Mouse (Mus musculus) forebrain, embryonic 15.5 days (tissue): ENCODE data around the gene Larp4. TPM values are rescaled to one million over a fixed set of nuclear protein-coding genes. Genes with fewer than 3 reads are reported as not detected.
"Not testable (repeated sequence)": the region's sequence is repeated elsewhere in the genome, so short reads cannot be mapped to it uniquely, and the experiment has no call there.

Source experiments
- ATAC-seq: fragments of 200-750 bp; cut with Nextera tagmentation; replicated peaks from 2 replicates; pipeline ENCODE4 v1.8.0; 2017; ENCODE audit warnings: mild to moderate bottlenecking, moderate TSS enrichment, moderate library complexity
- H3K27ac ChIP-seq: fragments of 300-500 bp; sonication (generic); replicated peaks from 2 replicates; pipeline ENCODE4 v1.5.1; 2015; ENCODE audit warnings: mild to moderate bottlenecking, inconsistent platforms
- H3K27me3 ChIP-seq: fragments of 300-500 bp; sonication (generic); 2 replicates; pipeline ENCODE4 v1.6.1; 2015; ENCODE audit warnings: inconsistent platforms
- H3K36me3 ChIP-seq: fragments of 300-500 bp; sonication (generic); 2 replicates; pipeline ENCODE4 v1.6.1; 2015; ENCODE audit warnings: mild to moderate bottlenecking, inconsistent platforms
- H3K4me1 ChIP-seq: fragments of 300-500 bp; sonication (generic); 2 replicates; pipeline ENCODE4 v1.6.1; 2015; ENCODE audit warnings: inconsistent platforms
- H3K4me2 ChIP-seq: fragments of 300-500 bp; sonication (generic); replicated peaks from 2 replicates; pipeline ENCODE4 v1.6.1; 2015; ENCODE audit warnings: mild to moderate bottlenecking, inconsistent platforms
- H3K4me3 ChIP-seq: fragments of 300-500 bp; sonication (generic); 2 replicates; pipeline ENCODE4 v1.5.1; 2015; ENCODE audit warnings: mild to moderate bottlenecking, inconsistent platforms
- H3K9ac ChIP-seq: fragments of 300-500 bp; sonication (generic); replicated peaks from 2 replicates; pipeline ENCODE4 v1.6.1; 2015; ENCODE audit warnings: mild to moderate bottlenecking, inconsistent platforms
- H3K9me3 ChIP-seq: fragments of 300-500 bp; sonication (generic); 2 replicates; pipeline ENCODE4 v1.6.1; 2016; ENCODE audit warnings: inconsistent platforms
- whole genome bisulfite sequencing: fragments of 180-500 bp; shearing (Covaris S2); methylation state at CpG from one replicate; pipeline ENCODE4 v1.1.7; 2015; ENCODE audit warnings: mixed read lengths; 5-methylcytosine and 5-hydroxymethylcytosine counted together
- polyA plus RNA-seq: library from polyadenylated mRNA; unstranded; fragments of >200 nt; fragmentation: Nextera tagmentation; extraction: Ambion mirVana; gene quantifications from 2 replicates; pipeline ENCODE4 v1.2.1, GENCODE M21; 2015

Gene Larp4
- polyA plus RNA-seq, 1 experiment from 2014 or later: 27.4 TPM

DNA sequence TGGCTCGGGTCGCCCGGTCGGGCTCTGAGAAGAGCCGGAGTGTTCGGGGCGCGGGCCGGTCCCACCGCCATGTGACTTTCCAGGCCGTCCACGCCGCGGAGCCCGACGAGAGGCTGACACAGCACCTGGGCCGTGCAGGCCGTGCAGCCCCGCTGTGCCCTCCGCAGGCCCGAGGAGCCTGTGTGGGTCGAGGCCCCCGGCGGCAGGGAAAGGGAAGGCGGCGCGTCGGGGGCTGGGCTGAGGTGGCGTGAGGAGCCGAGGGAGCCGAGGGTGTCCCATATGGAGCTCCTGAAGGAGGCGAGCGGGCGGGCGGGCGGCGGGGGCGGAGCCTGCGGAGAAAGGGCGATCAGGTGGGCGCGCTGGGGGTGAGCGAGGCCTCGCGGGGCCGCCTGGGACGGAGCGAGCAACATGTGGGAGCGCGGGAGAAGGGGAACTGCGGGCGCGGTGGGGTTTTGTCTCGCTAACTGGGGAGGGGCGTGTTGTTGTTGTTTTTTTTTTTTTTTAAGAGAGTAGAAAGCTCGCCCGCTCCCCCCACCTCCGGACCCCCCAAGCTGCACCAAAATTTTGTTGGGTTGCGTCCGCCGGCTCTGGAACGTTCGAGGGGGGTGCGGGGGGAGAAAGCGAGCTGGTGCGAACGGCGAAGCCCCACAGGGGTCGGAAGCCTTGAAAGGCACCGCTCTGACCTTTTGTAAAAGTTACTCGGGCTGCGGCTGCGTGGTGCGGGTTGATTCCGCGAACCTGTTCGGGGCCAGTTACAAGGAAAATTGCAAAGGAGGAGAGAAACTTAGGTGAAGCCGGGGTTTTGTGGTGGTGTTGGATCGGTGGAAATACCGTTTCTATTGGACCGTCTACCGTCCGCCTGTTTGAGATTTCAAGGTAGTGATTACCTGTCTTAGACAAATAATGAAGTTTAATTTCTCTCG lies 3.4 kb downstream of the Larp4 start:
- peak overlapping the region; percentile 96 for H3K27ac ChIP-seq
- H3K27me3 ChIP-seq: no peaks in the 10 kb centered on the region
- peak overlapping the region; percentile 98 for H3K4me3 ChIP-seq
- under 1% methylated on average over 82 of the region's 84 CpGs for WGBS
- no peaks in the 10 kb centered on the region for H3K36me3 ChIP-seq
- peak overlapping the region; percentile 79 for H3K4me2 ChIP-seq
- no peaks in the 10 kb centered on the region for H3K9me3 ChIP-seq
- peak overlapping the region; percentile 82 for H3K9ac ChIP-seq
- H3K4me1 ChIP-seq: peaks cover 14% of the 10 kb centered on the region
- peak; percentile 85 for ATAC-seq

- WGBS: 78% methylated on average over 2 of the region's 2 CpGs
- ATAC-seq: no peak
- H3K4me1 ChIP-seq: peaks cover 14% of the 10 kb centered on the region
- no peak overlapping the region for H3K4me2 ChIP-seq
- H3K4me3 ChIP-seq: no peak overlapping the region
- no peaks in the 10 kb centered on the region for H3K36me3 ChIP-seq
- H3K9ac ChIP-seq: no peak overlapping the region
- H3K27me3 ChIP-seq: no peaks in the 10 kb centered on the region
- no peak overlapping the region for H3K27ac ChIP-seq
- H3K9me3 ChIP-seq: no peaks in the 10 kb centered on the region
Observed at GRCm38 (mm10) chr15:99974476-99975220, 4.8 kb downstream of the Larp4 start.

DNA sequence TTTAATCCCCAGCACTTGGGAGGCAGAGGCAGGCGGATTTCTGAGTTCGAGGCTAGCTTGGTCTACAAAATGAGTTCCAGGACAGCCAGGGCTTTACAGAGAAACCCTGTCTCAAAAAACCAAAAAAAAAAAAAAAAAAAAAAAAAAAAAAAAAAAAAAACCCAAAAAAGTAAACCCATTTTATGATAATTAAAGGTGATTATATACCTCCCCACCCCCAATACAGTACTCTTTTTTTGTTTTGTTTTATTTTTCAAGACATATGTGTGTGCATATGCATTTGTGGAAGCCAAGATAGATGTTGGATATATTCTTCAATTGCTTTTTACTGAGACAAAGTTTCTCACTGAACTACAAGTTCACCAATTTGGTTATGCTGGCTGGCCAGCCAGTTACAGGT lies 6.3 kb downstream of the Larp4 start:
- H3K36me3 ChIP-seq, H3K4me3 ChIP-seq, ATAC-seq, H3K9ac ChIP-seq, H3K4me2 ChIP-seq, H3K27me3 ChIP-seq, H3K9me3 ChIP-seq, H3K27ac ChIP-seq: not testable (repeated sequence)
- H3K4me1 ChIP-seq: peaks cover 14% of the 10 kb centered on the region
- 91% methylated on average over 2 of the region's 2 CpGs for WGBS

DNA sequence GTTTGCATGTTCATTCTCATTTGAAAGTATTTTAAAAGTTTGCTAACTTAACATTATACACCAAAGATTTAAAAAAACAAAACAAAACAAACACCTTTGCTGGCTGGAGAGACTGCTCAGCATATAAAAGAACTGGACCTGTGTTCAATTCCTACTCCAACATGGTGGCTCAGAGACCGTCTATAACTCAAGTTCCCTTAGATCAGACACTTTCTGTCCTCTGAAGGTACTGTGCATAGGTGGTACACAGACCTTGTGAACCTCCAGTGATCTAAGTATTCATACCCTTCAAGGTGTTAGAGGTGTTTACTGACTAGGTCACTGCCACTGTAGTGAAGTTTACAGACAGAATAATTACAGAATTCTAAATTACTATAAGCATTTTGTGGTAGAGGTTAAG lies 9.4 kb downstream of the Larp4 start:
- no peaks in the 10 kb centered on the region for H3K27me3 ChIP-seq
- WGBS: 84% methylated on average over 1 of the region's 1 CpGs
- ATAC-seq: no peak
- H3K36me3 ChIP-seq: no peaks in the 10 kb centered on the region
- no peak overlapping the region for H3K4me2 ChIP-seq
- no peak overlapping the region for H3K4me3 ChIP-seq
- H3K9me3 ChIP-seq: no peaks in the 10 kb centered on the region
- peaks cover 3% of the 10 kb centered on the region for H3K4me1 ChIP-seq
- H3K9ac ChIP-seq: no peak overlapping the region
- no peak overlapping the region for H3K27ac ChIP-seq

DNA sequence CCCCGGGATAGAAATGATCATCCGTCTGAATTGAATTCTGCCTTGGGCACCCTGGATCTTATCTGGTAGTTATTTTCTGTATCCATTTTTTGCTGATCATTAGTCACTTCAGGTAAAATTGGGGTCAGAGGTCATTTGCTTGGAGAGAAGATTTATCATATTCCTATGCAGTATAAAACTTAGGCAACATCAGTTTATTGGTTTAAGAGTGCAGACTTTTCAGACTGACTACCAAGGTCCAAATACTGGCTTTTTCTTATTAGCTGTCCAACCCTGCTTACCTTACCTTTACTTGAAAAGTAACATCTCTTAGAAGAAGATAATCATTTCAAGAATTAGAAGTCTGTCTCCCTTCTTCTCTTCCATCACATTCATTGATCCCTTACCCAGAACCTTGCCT lies 9.8 kb downstream of the Larp4 start:
- H3K4me1 ChIP-seq: no peaks in the 10 kb centered on the region
- H3K9me3 ChIP-seq: no peaks in the 10 kb centered on the region
- ATAC-seq: no peak
- no peak overlapping the region for H3K27ac ChIP-seq
- no peak overlapping the region for H3K4me3 ChIP-seq
- H3K36me3 ChIP-seq: no peaks in the 10 kb centered on the region
- WGBS: 96% methylated on average over 2 of the region's 2 CpGs
- no peaks in the 10 kb centered on the region for H3K27me3 ChIP-seq
- H3K9ac ChIP-seq: no peak overlapping the region
- H3K4me2 ChIP-seq: no peak overlapping the region

DNA sequence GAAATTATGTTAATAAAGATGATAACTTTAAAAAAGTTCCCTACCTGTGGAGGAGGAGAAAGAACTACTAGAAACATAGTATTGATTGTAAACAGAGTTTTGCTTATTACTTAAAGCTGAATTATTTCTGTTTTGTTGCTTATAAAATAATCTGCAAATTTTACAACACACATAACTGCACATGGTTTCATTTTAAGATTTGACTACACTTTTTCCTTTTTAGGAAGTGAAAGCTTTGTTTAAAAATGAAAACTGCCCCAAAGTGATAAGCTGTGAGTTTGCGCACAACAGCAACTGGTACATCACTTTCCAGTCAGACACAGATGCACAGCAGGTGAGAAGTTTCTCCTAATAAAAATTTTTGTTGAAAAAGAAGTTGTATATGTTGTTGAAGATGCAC lies 23.2 kb downstream of the Larp4 start:
- 100% methylated on average over 1 of the region's 1 CpGs for WGBS
- no peak overlapping the region for H3K9ac ChIP-seq
- H3K4me3 ChIP-seq: no peak overlapping the region
- no peaks in the 10 kb centered on the region for H3K27me3 ChIP-seq
- no peak overlapping the region for H3K27ac ChIP-seq
- no peaks in the 10 kb centered on the region for H3K9me3 ChIP-seq
- no peak for ATAC-seq
- no peaks in the 10 kb centered on the region for H3K4me1 ChIP-seq
- H3K4me2 ChIP-seq: no peak overlapping the region
- peaks cover 56% of the 10 kb centered on the region for H3K36me3 ChIP-seq

GRCm38 (mm10) chr15:99997114-99997804 lies 27.4 kb downstream of the Larp4 start:
- H3K36me3 ChIP-seq: peaks cover 54% of the 10 kb centered on the region
- 95% methylated on average over 6 of the region's 6 CpGs for WGBS
- ATAC-seq: no peak

DNA sequence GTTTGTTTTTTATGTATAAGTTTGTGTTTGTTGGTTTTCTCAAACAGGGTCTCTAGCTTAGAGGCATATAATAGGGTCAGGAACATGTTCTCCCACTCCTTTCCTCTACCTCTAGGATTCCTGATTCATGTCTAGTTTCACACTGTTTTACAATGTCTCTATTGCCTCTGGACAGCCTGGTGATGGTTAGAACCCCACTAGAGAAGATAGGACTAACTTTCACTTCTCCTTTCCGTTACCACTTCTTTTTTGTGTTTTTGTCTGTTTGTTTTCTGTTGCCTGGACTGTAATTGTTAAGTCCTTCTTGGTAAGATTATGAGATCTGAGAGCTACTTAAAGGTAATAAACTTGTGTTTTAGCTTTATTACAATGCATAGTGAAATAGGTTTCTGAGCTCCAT lies 29.5 kb downstream of the Larp4 start:
- Histone ChIP-seq H3K27ac (no peak overlapping the region), H3K4me1 (no peaks in the 10 kb centered on the region), H3K4me2 (no peak overlapping the region), H3K9ac (no peak overlapping the region), H3K4me3 (no peak overlapping the region), H3K9me3 (no peaks in the 10 kb centered on the region), H3K27me3 (no peaks in the 10 kb centered on the region), H3K36me3 (peaks cover 64% of the 10 kb centered on the region)
- WGBS: 93% methylated on average over 1 of the region's 1 CpGs
- no peak for ATAC-seq

More at GRCm38 (mm10) chr15:99997114-99997804, 27.4 kb downstream of the Larp4 start:
- no peak overlapping the region for H3K4me3 ChIP-seq
- H3K9me3 ChIP-seq: no peaks in the 10 kb centered on the region
- H3K4me2 ChIP-seq: no peak overlapping the region
- H3K27me3 ChIP-seq: no peaks in the 10 kb centered on the region
- H3K27ac ChIP-seq: no peak overlapping the region
- no peak overlapping the region for H3K9ac ChIP-seq
- no peaks in the 10 kb centered on the region for H3K4me1 ChIP-seq

DNA sequence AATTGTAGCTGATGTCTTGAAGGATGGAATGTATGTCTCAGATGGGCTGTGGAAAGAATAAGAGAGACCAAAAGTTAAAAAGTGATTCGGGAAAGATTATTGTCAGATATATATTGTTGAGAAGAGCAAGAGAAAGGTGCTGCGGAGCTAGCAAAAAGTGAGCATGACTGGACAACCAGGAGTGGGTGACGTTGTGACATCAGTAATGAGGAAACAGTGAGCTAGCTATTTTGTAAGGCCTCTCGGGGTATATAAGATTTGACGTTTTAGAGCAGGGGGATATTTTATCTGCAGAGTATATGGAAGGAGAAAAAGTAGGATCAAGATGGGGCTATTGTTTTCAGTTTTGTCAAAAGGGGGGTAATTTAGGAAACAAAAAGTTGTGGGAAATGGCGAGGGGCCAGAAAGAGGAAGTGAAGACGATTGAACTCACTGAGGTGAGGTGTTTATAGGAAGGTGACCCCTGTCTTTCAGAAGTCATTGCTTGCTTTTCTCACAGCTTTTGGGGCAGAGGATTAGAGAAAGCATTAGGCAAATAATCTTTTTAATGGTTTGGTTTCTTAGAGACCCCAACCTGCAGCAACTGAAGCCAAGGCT lies 34.9 kb downstream of the Larp4 start:
- Histone ChIP-seq H3K9me3 (no peaks in the 10 kb centered on the region), H3K36me3 (peaks cover 76% of the 10 kb centered on the region), H3K4me3 (no peak overlapping the region), H3K4me2 (no peak overlapping the region), H3K4me1 (no peaks in the 10 kb centered on the region), H3K27ac (no peak overlapping the region), H3K27me3 (no peaks in the 10 kb centered on the region), H3K9ac (no peak overlapping the region)
- no peak for ATAC-seq
- 83% methylated on average over 7 of the region's 7 CpGs for WGBS

- ATAC-seq: no peak
- H3K9me3 ChIP-seq: no peaks in the 10 kb centered on the region
Observed at GRCm38 (mm10) chr15:100006180-100006579, 36.3 kb downstream of the Larp4 start.

DNA sequence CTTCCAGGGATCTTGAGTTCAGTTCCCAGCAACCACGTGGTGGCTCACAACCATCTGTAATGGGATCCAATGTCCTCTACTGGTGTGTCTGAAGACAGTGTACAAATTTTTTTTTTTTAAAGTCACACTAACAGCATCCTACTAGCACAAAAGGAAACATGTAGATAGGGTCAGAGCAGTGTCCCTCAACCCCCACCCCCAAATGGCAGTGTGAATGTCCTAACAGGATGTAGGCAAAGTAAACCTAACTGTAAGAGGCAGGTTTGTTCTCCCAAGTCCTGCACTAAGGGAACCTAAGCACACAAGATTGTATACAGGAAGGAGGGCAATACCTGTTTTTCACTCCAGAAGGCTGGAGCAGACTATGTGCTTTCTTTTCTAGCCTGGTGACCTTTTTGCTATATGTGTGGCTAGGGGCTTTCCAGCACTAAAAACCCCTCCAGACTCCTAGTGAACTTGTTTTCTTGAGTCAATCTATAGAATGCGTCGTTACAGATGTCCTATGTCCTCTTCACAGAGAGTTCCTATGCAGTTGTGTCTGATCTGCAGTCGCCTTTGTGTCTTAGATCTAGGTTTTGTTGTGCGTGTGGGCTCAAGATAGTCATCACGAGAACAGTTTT lies 48.5 kb downstream of the Larp4 start:
- 74% methylated on average over 6 of the region's 6 CpGs for WGBS

More at GRCm38 (mm10) chr15:100006180-100006579, 36.3 kb downstream of the Larp4 start:
- H3K27me3 ChIP-seq: no peaks in the 10 kb centered on the region
- H3K4me2 ChIP-seq: no peak overlapping the region
- no peak overlapping the region for H3K4me3 ChIP-seq
- no peak overlapping the region for H3K9ac ChIP-seq
- H3K4me1 ChIP-seq: no peaks in the 10 kb centered on the region
- H3K27ac ChIP-seq: no peak overlapping the region
- peaks cover 83% of the 10 kb centered on the region for H3K36me3 ChIP-seq

More for the DNA sequence above, 48.5 kb downstream of the Larp4 start:
- no peaks in the 10 kb centered on the region for H3K27me3 ChIP-seq
- no peak overlapping the region for H3K4me3 ChIP-seq
- no peaks in the 10 kb centered on the region for H3K9me3 ChIP-seq
- no peak for ATAC-seq
- H3K4me2 ChIP-seq: no peak overlapping the region
- peaks cover 8% of the 10 kb centered on the region; the same call in 1 of the 2 replicates for H3K36me3 ChIP-seq
- no peak overlapping the region for H3K27ac ChIP-seq
- no peak overlapping the region for H3K9ac ChIP-seq
- no peaks in the 10 kb centered on the region for H3K4me1 ChIP-seq
